Mouse (Mus musculus): Measurements from ENCODE around the gene Creg1.

GRCm38 (mm10) chr1:165801709-165802310, 38.3 kb downstream of the Creg1 start:
- no peak for TF ChIP-seq HCFC1 (IDR thresholded peaks at IDR 0.05; ENCODE audit: borderline replicate concordance, insufficient read depth, low read length)
- TF ChIP-seq ZNF384 (IDR thresholded peaks at IDR 0.05; ENCODE audit: low read depth, low read length): no peak
- TF ChIP-seq MAFK (IDR thresholded peaks at IDR 0.05; ENCODE audit: insufficient read depth, low read depth, low read length): no peak

Measured in ES-E14 (cell line).